Mouse (Mus musculus) limb, embryonic 14.5 days (tissue): ENCODE results near the gene Kcnmb2. TPM values are rescaled to one million over a fixed set of nuclear protein-coding genes. Genes with fewer than 3 reads are reported as not detected.

Experiments
- ATAC-seq: fragments of 200-750 bp; cut with Nextera tagmentation; 2 replicates; pipeline ENCODE4 v1.8.0; 2017; ENCODE audit warnings: low read depth, moderate number of reproducible peaks, moderate TSS enrichment; ENCODE audit not compliant: low FRiP score
- DNase-seq: peaks from one replicate; pipeline ENCODE4 v3.0.0-alpha.2; 2015; ENCODE audit warnings: low spot score
- H3K27ac ChIP-seq: fragments of 300-500 bp; sonication (generic); replicated peaks from 2 replicates; pipeline ENCODE4 v1.5.1; 2014; ENCODE audit warnings: low read depth, mild to moderate bottlenecking, low read length, moderate library complexity, mixed read lengths
- H3K27me3 ChIP-seq: fragments of 300-500 bp; sonication (generic); 2 replicates; pipeline ENCODE4 v1.6.1; 2014; ENCODE audit warnings: low read length, mixed read lengths; ENCODE audit not compliant: control insufficient read depth, insufficient read depth
- H3K36me3 ChIP-seq: fragments of 300-500 bp; sonication (generic); 2 replicates; pipeline ENCODE4 v1.6.1; 2014; ENCODE audit warnings: mild to moderate bottlenecking, low read length, moderate library complexity, mixed read lengths; ENCODE audit not compliant: control insufficient read depth, insufficient read depth
- H3K4me1 ChIP-seq: fragments of 300-500 bp; sonication (generic); 2 replicates; pipeline ENCODE4 v1.6.1; 2014; ENCODE audit warnings: antibody characterized with exemption, low read length, mixed read lengths; ENCODE audit not compliant: control insufficient read depth, insufficient read depth
- H3K4me2 ChIP-seq: fragments of 300-500 bp; sonication (generic); replicated peaks from 2 replicates; pipeline ENCODE4 v1.6.1; 2014; ENCODE audit warnings: low read depth, mild to moderate bottlenecking, low read length, moderate library complexity; ENCODE audit not compliant: severe bottlenecking
- H3K4me3 ChIP-seq: fragments of 300-500 bp; sonication (generic); replicated peaks from 2 replicates; pipeline ENCODE4 v1.5.1; 2014; ENCODE audit warnings: low read length
- H3K9ac ChIP-seq: fragments of 300-500 bp; sonication (generic); 2 replicates; pipeline ENCODE4 v1.6.1; 2014; ENCODE audit warnings: mild to moderate bottlenecking, low read depth, low read length, moderate library complexity; ENCODE audit not compliant: severe bottlenecking
- H3K9me3 ChIP-seq: fragments of 300-500 bp; sonication (generic); 2 replicates; pipeline ENCODE4 v1.6.1; 2016; ENCODE audit warnings: low read length; ENCODE audit not compliant: control insufficient read depth
- POLR2A ChIP-seq: fragments of 200-500 bp; IDR thresholded peaks from 2 replicates; pipeline ENCODE4 v1.8.0; 2012; ENCODE audit warnings: inconsistent platforms, mild to moderate bottlenecking, moderate library complexity, borderline replicate concordance; ENCODE audit not compliant: insufficient read depth, insufficient read length; ENCODE audit errors: extremely low read depth
- WGBS: fragments of 180-500 bp; shearing (Covaris S2); extraction: QIAGEN DNeasy Blood & Tissue Kit; methylation state at CpG from one replicate; pipeline ENCODE4 v1.1.7; 2014; 5-methylcytosine and 5-hydroxymethylcytosine counted together
- polyA plus RNA-seq, 2 experiments: library from polyadenylated mRNA; depleted of rRNA in 1 of 2; stranded (reverse) in 1 of 2; unstranded in 1 of 2; fragments of >200 nt; fragmentation: Nextera tagmentation in 1 of 2; extraction: Ambion mirVana in 1 of 2; gene quantifications; 2 replicates each; pipeline versions ENCODE4 v1.2.1 to v1.2.3; 2012 to 2014

The Kcnmb2 gene
- polyA plus RNA-seq (2012; rRNA removed) = 0.13 and 0.17 TPM in 2 replicates
- 0.69 and 0.76 TPM in 2 replicates for polyA plus RNA-seq (2014; fragmentation: Nextera tagmentation; extraction: Ambion mirVana)

- ATAC-seq (0 out of 2 replicates have a peak, but pooled peaks have one; percentile 34), DNase-seq (peak; percentile 25)
- no peak for TF ChIP-seq POLR2A
- H3K9ac ChIP-seq = no peak within 1 kb of the TSS; the same call in 1 of the 2 replicates
- 3% methylated on average over 22 of the region's 22 CpGs for WGBS
- H3K4me1 ChIP-seq = peaks cover 3% of the 10 kb centered on the region; the same call in 1 of the 2 replicates
- H3K4me2 ChIP-seq = peak within 1 kb of the TSS; percentile 48
- H3K36me3 ChIP-seq = no peaks in the 10 kb centered on the region
- no peak within 1 kb of the TSS for H3K27ac ChIP-seq
- H3K4me3 ChIP-seq = peak within 1 kb of the TSS; percentile 24
- H3K9me3 ChIP-seq = no peaks in the 10 kb centered on the region
- no peaks in the 10 kb centered on the region for H3K27me3 ChIP-seq
Observed at GRCm38 (mm10) chr3:31902504-31903330, at the start of gene Kcnmb2. Gene Kcnmb2, plus strand, starts transcription at chr3:31902507.

- Histone ChIP-seq H3K4me3 (no peak overlapping the region), H3K4me2 (no peak overlapping the region), H3K4me1 (no peaks in the 10 kb centered on the region), H3K27me3 (no peaks in the 10 kb centered on the region), H3K27ac (no peak overlapping the region), H3K9me3 (no peaks in the 10 kb centered on the region), H3K9ac (no peak overlapping the region), H3K36me3 (no peaks in the 10 kb centered on the region)
- DNase-seq = no peak
- ATAC-seq = no peak
- no peak for TF ChIP-seq POLR2A
- WGBS = 80% methylated on average over 5 of the region's 5 CpGs
Observed at GRCm38 (mm10) chr3:31863522-31863921, 38.8 kb upstream of the Kcnmb2 start.

DNA sequence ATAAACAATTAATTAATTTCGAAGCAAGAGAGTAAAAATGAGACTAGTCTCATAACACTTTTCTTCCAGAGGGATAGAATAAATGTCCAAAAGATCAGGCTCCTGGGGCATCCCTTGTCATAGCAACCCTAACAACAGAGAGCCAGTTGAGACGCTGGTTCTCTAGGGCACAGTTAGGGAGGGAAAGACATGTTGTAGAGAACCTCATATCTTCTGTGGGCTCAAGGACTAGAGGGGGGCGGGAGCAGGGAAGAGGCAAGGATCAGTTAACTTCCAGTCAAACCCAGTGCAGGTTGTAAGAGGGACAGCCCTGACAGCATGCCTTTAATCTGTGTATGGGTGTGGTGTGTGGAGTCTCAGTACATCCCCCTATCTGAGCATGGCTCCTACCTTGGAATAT is 38.2 kb upstream of the Kcnmb2 start:
- no peak for TF ChIP-seq POLR2A
- no peak for ATAC-seq
- no peak overlapping the region for H3K4me2 ChIP-seq
- H3K27ac ChIP-seq = no peak overlapping the region
- no peaks in the 10 kb centered on the region for H3K9me3 ChIP-seq
- no peaks in the 10 kb centered on the region for H3K27me3 ChIP-seq
- H3K36me3 ChIP-seq = no peaks in the 10 kb centered on the region
- DNase-seq = no peak
- no peak overlapping the region for H3K4me3 ChIP-seq
- 74% methylated on average over 3 of the region's 3 CpGs for WGBS
- H3K9ac ChIP-seq = no peak overlapping the region
- H3K4me1 ChIP-seq = no peaks in the 10 kb centered on the region

- 73% methylated on average over 3 of the region's 3 CpGs for WGBS
- no peaks in the 10 kb centered on the region for H3K9me3 ChIP-seq
- no peak for ATAC-seq
Observed at GRCm38 (mm10) chr3:31871461-31871860, 30.8 kb upstream of the Kcnmb2 start.

GRCm38 (mm10) chr3:31882621-31883131 is 19.6 kb upstream of the Kcnmb2 start:
- Histone ChIP-seq H3K4me2 (no peak overlapping the region), H3K4me3 (no peak overlapping the region), H3K9me3 (no peaks in the 10 kb centered on the region), H3K36me3 (no peaks in the 10 kb centered on the region), H3K4me1 (no peaks in the 10 kb centered on the region), H3K27ac (no peak overlapping the region), H3K9ac (no peak overlapping the region), H3K27me3 (no peaks in the 10 kb centered on the region)
- no peak for TF ChIP-seq POLR2A
- WGBS = 82% methylated on average over 12 of the region's 12 CpGs
- no peak for ATAC-seq
- no peak for DNase-seq

More at GRCm38 (mm10) chr3:31871461-31871860, 30.8 kb upstream of the Kcnmb2 start:
- Histone ChIP-seq H3K27me3 (no peaks in the 10 kb centered on the region), H3K9ac (no peak overlapping the region), H3K4me1 (no peaks in the 10 kb centered on the region), H3K4me3 (no peak overlapping the region), H3K27ac (no peak overlapping the region), H3K4me2 (no peak overlapping the region), H3K36me3 (no peaks in the 10 kb centered on the region)
- DNase-seq = no peak
- TF ChIP-seq POLR2A = no peak
